Mouse (Mus musculus): ENCODE data around the gene Etv6. TPM values are rescaled to one million over a fixed set of nuclear protein-coding genes. Genes with fewer than 3 reads are reported as not detected.

Gene Etv6
- polyA plus RNA-seq, 1 experiment from 2014 or later: 13.8 TPM

DNA sequence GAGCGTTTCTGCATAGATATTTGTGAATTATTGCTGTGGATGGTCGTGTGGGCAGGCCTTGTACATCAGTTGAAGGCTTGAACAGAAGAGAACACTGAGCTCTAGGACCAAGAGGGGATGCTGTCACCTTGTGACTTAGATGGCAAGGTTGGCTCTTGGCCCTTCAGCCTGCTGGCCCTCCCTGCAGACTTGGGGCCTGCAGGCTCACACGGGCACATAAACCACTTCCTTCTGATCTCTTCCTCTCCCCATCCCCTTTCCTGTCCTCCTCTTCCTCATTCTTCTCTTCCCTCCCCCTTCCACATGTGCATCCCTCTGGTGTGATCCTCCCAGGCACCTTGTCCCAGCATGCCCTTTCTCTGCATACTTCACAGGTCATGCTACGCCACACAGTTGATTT lies 60.1 kb downstream of the Etv6 start:
- no peak overlapping the region for H3K9ac ChIP-seq
- no peak overlapping the region for H3K4me2 ChIP-seq
- 0 out of 2 replicates have a peak, but pooled peaks cover 4% of the 10 kb centered on the region for H3K4me1 ChIP-seq
- no peak for ATAC-seq (ENCODE audit: insufficient read depth, low FRiP score, low read depth)
- no peak overlapping the region for H3K27ac ChIP-seq
- H3K4me3 ChIP-seq (replicated peaks): no peak overlapping the region
- WGBS: 74% methylated on average over 4 of the region's 4 CpGs
- no peaks in the 10 kb centered on the region for H3K36me3 ChIP-seq
- H3K27me3 ChIP-seq (replicated peaks): no peaks in the 10 kb centered on the region
- no peaks in the 10 kb centered on the region for H3K9me3 ChIP-seq

DNA sequence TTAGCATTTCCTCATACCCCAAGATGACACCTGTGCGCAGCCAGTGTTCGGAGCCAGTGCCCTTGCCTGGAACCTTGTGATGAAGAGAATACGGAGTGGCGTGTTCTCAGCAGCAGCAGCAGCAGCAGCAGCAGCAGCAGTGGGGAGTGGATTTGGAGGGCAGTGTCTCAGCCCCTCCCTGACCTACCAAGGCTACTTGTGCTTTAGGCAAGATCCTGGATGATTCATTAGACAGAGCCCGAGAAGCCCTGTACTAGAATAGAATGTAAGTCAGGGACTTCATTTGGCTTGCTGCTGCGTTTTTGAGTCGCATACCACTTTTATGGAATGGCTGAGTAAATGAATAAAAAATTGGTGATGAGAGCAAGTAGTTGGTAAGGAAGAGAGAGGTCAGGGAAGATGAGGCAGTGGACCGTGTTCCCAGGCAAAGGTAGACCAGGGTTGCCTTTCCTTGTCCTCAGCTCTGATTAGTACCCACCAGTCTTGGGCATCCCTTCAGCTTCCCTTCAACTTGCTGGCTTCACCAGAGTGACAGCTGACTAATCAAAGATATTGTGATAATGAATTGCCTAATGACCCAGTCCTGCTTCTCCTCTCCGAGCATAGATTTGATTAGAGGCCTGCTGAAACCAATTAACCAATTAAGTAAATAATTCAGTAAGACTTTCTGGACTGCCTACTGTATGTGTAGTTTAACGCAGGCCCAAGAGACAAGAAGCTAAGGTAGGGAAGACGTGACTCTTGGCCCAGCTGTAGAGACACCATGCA lies 64.7 kb downstream of the Etv6 start:
- ATAC-seq (ENCODE audit: insufficient read depth, low FRiP score, low read depth): no peak; the same call in 1 of the 2 replicates
- Histone ChIP-seq H3K36me3 (no peaks in the 10 kb centered on the region), H3K4me1 (peaks cover 2% of the 10 kb centered on the region), H3K27me3 (replicated peaks) (no peaks in the 10 kb centered on the region), H3K4me2 (no peak overlapping the region), H3K9me3 (no peaks in the 10 kb centered on the region), H3K9ac (no peak overlapping the region), H3K27ac (no peak overlapping the region), H3K4me3 (replicated peaks) (no peak overlapping the region)
- WGBS: 85% methylated on average over 11 of the region's 11 CpGs

DNA sequence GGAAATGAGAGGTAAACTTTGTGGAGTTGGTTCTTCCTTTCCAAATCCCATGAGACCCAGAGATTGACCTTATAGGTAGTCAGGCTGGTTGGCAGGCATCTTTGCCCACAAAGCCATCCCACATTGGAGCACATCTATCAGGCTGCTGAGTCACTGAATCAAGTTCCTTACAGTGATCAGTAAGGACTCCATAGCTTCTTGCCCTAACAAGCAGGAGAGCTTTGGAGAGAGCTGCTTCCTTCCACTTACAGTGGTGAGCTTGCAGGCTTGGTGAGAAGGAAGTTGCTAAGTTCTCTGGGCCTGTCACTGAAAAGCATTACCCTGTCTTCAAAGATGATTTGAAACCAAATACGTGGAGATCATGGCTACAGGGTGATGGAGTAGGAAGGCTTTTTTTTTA lies 66.9 kb downstream of the Etv6 start:
- Histone ChIP-seq H3K4me1 (peaks cover 17% of the 10 kb centered on the region), H3K9me3 (no peaks in the 10 kb centered on the region), H3K4me3 (replicated peaks) (no peak overlapping the region), H3K9ac (no peak overlapping the region), H3K27ac (no peak overlapping the region), H3K4me2 (no peak overlapping the region), H3K27me3 (replicated peaks) (no peaks in the 10 kb centered on the region), H3K36me3 (no peaks in the 10 kb centered on the region)
- no peak for ATAC-seq (ENCODE audit: insufficient read depth, low FRiP score, low read depth)
- WGBS: 76% methylated on average over 1 of the region's 1 CpGs

DNA sequence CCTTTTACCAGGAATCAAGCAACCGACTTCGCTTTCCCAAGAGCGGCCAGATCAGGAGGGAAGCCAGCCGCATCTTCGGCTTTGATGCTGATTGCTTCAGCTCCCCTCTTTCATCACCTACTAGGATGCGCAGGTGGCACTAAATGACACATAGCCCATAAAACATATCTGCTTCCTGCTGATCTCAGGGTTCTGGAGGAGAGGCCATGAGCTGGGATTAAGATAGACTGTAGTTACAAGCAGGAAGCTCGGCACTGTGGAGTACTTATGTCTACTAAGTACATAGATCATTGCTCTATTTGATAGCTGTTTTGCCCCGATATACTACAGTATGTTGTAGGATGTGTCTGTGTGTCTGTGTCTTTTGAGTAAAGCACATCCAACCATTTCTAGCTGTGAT lies 68.0 kb downstream of the Etv6 start:
- no peaks in the 10 kb centered on the region for H3K36me3 ChIP-seq
- H3K27me3 ChIP-seq (replicated peaks): no peaks in the 10 kb centered on the region
- no peak for ATAC-seq (ENCODE audit: insufficient read depth, low FRiP score, low read depth)
- no peak overlapping the region for H3K9ac ChIP-seq
- no peak overlapping the region for H3K4me2 ChIP-seq
- no peaks in the 10 kb centered on the region for H3K9me3 ChIP-seq
- peaks cover 17% of the 10 kb centered on the region for H3K4me1 ChIP-seq
- H3K27ac ChIP-seq: no peak overlapping the region
- WGBS: 86% methylated on average over 8 of the region's 8 CpGs
- no peak overlapping the region for H3K4me3 ChIP-seq (replicated peaks)

DNA sequence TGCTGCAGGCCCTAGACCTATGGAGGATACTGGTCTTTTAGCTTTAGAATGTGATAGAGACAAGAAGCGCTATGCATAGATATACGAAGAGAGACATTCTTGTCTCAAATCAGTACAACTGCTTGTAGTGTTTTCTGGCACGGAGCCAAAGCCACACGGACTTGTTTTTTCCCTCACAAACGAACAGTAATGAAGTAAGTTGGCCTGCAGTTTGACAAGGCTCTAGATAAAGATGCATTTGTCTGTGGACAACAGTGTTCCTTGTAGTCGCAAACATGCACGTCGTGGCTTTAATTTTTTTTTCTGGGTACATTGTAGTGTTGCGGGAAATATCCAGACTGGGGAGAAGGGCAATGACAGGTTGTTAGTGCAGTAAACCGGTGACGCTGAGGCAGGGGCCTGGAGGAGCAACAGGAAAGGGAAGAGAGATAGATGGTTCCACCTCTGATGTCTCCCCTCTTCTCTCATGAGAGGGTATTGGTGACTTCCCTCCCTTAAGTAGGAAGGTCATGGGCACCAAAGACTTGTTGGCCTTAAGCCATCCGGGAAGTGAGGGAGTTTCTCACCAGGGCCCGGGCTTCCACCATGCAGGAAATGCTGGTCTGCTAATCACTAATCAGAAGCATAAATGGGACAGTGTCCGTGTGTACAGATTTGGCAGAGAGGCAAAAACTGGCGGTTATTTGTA lies 70.2 kb downstream of the Etv6 start:
- H3K9me3 ChIP-seq: no peaks in the 10 kb centered on the region
- no peak overlapping the region for H3K4me3 ChIP-seq (replicated peaks)
- peak overlapping the region; percentile 13; the same call in 1 of the 2 replicates for H3K27ac ChIP-seq
- H3K9ac ChIP-seq: no peak overlapping the region
- no peaks in the 10 kb centered on the region for H3K36me3 ChIP-seq
- no peak for ATAC-seq (ENCODE audit: insufficient read depth, low FRiP score, low read depth)
- no peaks in the 10 kb centered on the region for H3K27me3 ChIP-seq (replicated peaks)
- 43% methylated on average over 15 of the region's 15 CpGs for WGBS
- no peak overlapping the region; the same call in 1 of the 2 replicates for H3K4me2 ChIP-seq
- peaks cover 17% of the 10 kb centered on the region for H3K4me1 ChIP-seq

DNA sequence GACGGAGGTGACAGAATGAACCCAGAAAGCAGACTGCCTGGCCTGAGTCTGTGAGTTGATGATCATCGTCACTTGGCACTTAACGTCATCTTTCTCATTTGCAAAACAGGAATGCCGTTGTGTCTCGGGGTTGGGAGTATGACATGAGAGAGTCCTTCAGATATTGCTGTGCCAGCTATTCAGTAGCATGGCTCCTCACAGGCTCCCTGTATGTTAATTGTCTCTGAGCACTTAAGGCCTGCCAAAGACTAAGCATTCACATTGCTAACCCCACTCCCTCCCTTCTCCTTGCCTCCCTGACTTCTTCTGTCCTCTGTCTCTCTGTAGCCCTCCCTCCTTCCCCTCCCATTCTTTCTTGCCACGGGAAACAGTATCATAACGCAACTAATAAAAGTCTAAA lies 72.2 kb downstream of the Etv6 start:
- Histone ChIP-seq H3K27me3 (replicated peaks) (no peaks in the 10 kb centered on the region), H3K27ac (no peak overlapping the region), H3K9ac (no peak overlapping the region), H3K4me1 (peaks cover 24% of the 10 kb centered on the region), H3K4me2 (no peak overlapping the region), H3K36me3 (no peaks in the 10 kb centered on the region), H3K4me3 (replicated peaks) (no peak overlapping the region), H3K9me3 (no peaks in the 10 kb centered on the region)
- WGBS: 78% methylated on average over 7 of the region's 7 CpGs
- ATAC-seq (ENCODE audit: insufficient read depth, low FRiP score, low read depth): no peak

DNA sequence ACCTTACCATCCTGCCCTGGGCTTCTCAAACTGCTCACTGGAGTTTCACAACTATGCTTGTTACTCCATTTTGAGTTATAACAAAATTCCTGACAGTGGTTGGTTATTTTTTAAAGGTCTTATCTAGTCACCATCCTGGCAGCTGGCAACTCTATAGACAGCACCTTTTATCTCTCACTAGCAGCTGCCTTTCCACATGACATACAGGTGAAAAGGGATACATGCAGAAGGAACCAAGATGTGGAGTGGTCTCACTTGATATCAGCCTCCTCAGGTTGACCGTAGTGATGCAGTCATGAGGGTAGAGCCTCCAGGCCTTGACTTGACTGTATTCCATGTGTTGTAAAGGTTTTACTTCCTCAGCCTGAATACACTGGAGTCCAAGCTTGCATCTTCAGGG lies 74.2 kb downstream of the Etv6 start:
- no peak overlapping the region for H3K4me2 ChIP-seq
- H3K4me1 ChIP-seq: peaks cover 29% of the 10 kb centered on the region
- 90% methylated on average over 1 of the region's 1 CpGs for WGBS
- no peaks in the 10 kb centered on the region for H3K27me3 ChIP-seq (replicated peaks)
- H3K9ac ChIP-seq: no peak overlapping the region
- H3K9me3 ChIP-seq: no peaks in the 10 kb centered on the region
- no peak overlapping the region for H3K27ac ChIP-seq
- no peak for ATAC-seq (ENCODE audit: insufficient read depth, low FRiP score, low read depth)
- H3K4me3 ChIP-seq (replicated peaks): no peak overlapping the region
- no peaks in the 10 kb centered on the region for H3K36me3 ChIP-seq

DNA sequence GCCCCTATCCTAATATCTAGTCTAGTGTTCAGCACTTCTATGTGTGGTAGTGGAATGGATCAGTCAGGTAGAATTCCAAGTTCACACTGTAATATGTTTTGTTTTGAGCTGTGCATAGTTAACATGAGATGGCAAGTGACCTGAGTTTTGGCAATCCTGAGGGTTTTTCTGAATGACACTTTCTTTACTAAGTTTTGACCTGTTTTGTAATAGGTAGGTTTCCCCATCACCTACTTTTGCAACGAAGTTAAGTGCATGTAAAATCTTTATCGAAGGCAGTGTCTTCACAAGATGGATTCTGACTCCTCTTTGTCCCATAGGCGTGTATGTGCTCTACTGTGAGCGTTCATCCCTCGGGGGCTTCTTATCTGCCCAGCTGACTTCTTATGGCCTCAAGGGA lies 74.7 kb downstream of the Etv6 start:
- no peak overlapping the region for H3K27ac ChIP-seq
- no peaks in the 10 kb centered on the region for H3K9me3 ChIP-seq
- H3K4me3 ChIP-seq (replicated peaks): no peak overlapping the region
- peaks cover 26% of the 10 kb centered on the region for H3K4me1 ChIP-seq
- no peaks in the 10 kb centered on the region for H3K36me3 ChIP-seq
- WGBS: 93% methylated on average over 5 of the region's 5 CpGs
- H3K9ac ChIP-seq: no peak overlapping the region
- H3K27me3 ChIP-seq (replicated peaks): no peaks in the 10 kb centered on the region
- H3K4me2 ChIP-seq: no peak overlapping the region
- no peak for ATAC-seq (ENCODE audit: insufficient read depth, low FRiP score, low read depth)

DNA sequence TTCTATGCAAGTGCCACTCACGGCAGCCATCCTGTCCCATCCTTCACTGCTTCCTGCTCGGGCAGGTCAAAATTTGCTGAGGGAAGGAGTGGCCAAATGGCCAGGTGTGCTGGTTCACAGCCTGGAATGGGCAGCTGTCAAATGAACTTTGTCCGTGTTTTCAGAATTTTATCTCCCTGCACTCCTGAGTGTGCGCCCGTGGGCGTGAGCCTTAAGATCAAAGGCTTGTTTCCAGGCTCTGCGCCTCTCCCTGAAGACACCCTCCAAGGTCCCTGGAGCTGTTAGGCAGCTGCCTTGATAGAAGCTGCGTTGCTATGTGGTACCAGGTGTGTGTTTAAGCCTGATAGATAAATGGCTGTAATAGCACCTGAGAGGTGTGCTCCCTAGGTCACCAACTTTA lies 76.1 kb downstream of the Etv6 start:
- Histone ChIP-seq H3K4me1 (0 out of 2 replicates have a peak, but pooled peaks cover 13% of the 10 kb centered on the region), H3K4me3 (replicated peaks) (no peak overlapping the region), H3K27me3 (replicated peaks) (no peaks in the 10 kb centered on the region), H3K9me3 (no peaks in the 10 kb centered on the region), H3K36me3 (0 out of 2 replicates have a peak, but pooled peaks cover 3% of the 10 kb centered on the region), H3K27ac (peak overlapping the region; percentile 16; the same call in 1 of the 2 replicates), H3K4me2 (no peak overlapping the region), H3K9ac (no peak overlapping the region)
- WGBS: 59% methylated on average over 8 of the region's 8 CpGs
- peak; percentile 79 for ATAC-seq (ENCODE audit: insufficient read depth, low FRiP score, low read depth)

DNA sequence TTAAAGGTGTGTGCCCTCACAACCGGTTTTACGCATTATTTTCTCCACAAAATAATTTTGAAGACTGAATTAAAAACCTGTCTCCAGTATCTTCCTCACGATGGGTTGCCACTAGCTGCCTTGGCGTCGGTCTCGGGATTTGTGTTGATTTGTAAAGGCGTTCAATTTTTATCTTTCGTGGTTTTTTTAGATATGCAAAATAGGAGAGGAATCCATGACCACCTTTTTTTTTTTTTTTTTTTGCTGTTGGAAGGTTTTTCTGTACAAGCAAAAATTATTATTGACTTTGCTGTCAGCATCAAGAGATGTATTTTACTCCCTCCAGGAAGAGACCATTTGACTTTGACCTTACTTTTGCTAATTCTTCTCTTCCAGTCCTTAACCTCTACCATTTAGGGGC lies 77.3 kb downstream of the Etv6 start:
- peak overlapping the region; percentile 74 for H3K27ac ChIP-seq
- H3K9ac ChIP-seq: no peak overlapping the region
- 70% methylated on average over 8 of the region's 8 CpGs for WGBS
- no peaks in the 10 kb centered on the region for H3K9me3 ChIP-seq
- no peaks in the 10 kb centered on the region for H3K27me3 ChIP-seq (replicated peaks)
- ATAC-seq (ENCODE audit: insufficient read depth, low FRiP score, low read depth): no peak
- H3K4me3 ChIP-seq (replicated peaks): no peak overlapping the region
- H3K36me3 ChIP-seq: 0 out of 2 replicates have a peak, but pooled peaks cover 3% of the 10 kb centered on the region
- no peak overlapping the region for H3K4me2 ChIP-seq
- H3K4me1 ChIP-seq: 0 out of 2 replicates have a peak, but pooled peaks cover 11% of the 10 kb centered on the region

DNA sequence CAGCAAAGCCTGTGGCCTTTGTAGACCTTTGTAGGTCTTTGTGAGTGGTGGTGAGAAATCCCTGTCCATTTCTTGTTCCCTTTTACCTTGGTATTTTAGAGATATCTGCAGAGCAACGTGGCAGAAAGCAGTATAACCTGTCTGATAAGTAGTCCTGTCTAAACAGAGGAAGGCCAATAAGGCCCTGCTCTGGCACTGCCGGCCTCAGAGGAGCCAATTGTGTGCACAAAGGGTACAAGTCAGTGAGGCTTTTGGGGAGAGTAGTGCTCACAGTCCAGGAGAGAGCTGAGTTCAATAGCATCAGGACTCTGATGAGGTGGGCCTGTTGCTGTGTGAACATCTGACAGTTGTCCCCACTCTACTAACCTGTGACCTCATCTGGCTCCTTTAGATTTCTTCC lies 77.7 kb downstream of the Etv6 start:
- no peak overlapping the region for H3K9ac ChIP-seq
- H3K27me3 ChIP-seq (replicated peaks): no peaks in the 10 kb centered on the region
- H3K36me3 ChIP-seq: 0 out of 2 replicates have a peak, but pooled peaks cover 3% of the 10 kb centered on the region
- WGBS: 51% methylated on average over 2 of the region's 2 CpGs
- no peak overlapping the region for H3K4me2 ChIP-seq
- no peak overlapping the region for H3K4me3 ChIP-seq (replicated peaks)
- ATAC-seq (ENCODE audit: insufficient read depth, low FRiP score, low read depth): peak; percentile 82
- H3K27ac ChIP-seq: peak overlapping the region; percentile 73
- H3K9me3 ChIP-seq: no peaks in the 10 kb centered on the region
- H3K4me1 ChIP-seq: 0 out of 2 replicates have a peak, but pooled peaks cover 11% of the 10 kb centered on the region
